Mouse (Mus musculus): ENCODE results near the gene Nf2.

- TF ChIP-seq EP300 (IDR thresholded peaks at IDR 0.05; ENCODE audit: insufficient read depth, low read depth, low read length), result no peak
- no peak for TF ChIP-seq CTCF (IDR thresholded peaks at IDR 0.05; ENCODE audit: low read depth, low read length)
Measured at GRCm38 (mm10) chr11:4720900-4721580, 128.3 kb downstream of the Nf2 start.
